Mouse (Mus musculus): ENCODE data around the gene Usf3.

The Usf3 gene

DNA sequence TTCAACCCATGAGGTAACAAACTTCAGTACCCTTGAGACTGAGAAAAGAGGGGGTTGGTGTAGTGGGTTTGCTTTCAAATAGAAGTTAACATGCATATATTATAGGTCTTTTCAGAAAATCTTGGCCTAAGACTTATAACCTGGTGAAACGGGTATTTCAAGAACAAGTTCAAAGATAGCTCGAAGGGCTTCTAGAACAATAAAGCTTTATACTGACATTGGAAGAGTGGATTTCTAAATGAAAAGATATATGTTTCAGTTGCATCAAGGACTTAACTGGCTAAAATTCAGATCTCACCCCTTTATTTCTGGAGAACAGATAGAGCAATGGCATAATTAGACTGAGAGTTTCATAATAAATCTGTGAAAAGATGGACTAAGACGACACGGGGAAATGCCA lies 4.1 kb upstream of the Usf3 start:
- in situ Hi-C loops (cut with MboI; ENCODE audit: unreplicated experiment in 2 of 2), result no loop called here

DNA sequence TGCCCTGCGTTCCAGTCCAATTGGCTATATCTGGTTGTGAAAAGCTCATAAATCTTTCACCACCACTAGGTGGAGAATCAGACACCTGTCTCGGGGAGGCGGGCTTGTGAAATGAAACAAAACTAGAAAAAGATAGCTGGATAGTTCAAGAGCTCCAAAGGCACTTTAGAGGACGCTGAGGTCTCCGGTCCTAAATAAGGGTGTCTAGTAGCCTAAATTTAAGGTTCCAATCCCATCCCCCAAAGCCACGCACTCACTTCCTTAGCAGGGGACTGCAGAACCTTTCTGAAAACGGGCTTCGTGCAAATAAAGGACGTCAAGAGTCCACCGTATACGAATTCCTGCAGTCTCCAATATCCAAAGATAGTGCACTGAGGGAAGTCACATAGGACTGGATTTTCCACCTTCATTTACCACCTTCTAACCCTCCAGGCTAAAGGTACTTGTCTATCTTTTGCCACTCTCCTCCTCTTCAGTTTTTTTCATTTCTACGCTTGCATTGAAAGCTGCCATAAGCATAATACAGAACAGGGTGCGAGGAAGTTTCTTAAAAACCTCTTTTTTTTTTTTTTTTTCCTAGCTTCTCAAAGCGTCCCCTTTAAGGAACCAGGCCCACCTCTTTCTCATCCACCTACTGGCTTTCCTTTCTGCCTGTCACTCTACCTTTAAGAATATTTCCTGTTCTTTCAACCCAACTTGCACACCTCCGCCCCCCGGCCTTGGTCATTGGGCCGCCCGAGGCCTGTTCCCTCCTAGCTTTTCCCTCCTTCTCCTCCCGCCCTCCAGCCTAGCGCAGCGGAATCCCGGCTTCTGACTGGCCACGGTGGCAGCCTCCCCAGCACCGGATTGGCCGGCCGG lies 520 bp upstream of the Usf3 start:
- in situ Hi-C loops (cut with MboI; ENCODE audit: unreplicated experiment in 2 of 2), result no loop called here

DNA sequence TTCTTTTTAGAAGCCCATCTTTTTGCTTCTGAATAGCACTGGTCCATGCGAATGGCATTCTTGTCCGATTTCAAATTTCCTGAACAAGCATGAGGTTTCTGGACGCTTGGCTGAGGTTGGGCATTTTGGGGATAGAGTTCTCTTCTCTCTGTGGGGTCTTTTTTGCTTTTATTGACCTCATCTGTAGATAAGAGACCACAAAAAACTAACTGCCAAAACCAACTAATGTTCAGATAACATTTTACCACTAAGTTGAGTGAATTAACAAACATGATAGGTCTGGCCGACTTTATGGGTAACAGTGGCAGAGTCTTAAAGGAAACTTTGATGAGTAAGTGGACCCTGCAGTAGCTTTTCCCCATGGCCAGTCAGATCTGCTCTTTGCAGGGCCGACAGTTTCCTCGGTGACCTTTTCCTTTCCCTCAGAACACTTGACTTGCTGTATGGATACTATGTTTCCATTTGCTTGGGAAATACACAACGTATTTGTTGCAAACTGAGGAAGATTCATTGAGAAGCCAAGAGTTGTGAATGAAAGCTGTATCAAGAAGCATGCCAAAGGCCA lies 1.0 kb downstream of the Usf3 start:
- in situ Hi-C loops (cut with MboI; ENCODE audit: unreplicated experiment in 2 of 2), result no loop called here

DNA sequence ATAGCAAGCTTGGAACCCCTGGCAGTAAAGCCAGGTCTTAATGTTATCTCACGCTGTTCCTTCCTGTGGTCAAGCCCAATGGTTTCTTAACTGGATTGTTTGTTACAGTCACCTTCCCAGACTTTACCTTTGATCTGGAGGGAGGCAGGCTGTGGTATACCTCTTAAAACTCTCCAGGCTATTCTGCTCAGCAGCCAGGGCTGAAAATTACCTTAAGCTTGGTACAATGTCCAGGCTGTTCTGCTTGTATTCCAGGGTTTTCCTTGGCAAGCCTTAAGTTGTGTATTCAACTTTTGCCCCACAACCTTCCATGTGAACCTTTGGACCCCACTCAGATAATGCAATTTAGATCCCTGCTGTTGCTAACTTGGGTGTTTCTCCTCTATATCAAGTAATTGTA lies 2.0 kb downstream of the Usf3 start:
- in situ Hi-C loops (cut with MboI; ENCODE audit: unreplicated experiment in 2 of 2), result no loop called here

DNA sequence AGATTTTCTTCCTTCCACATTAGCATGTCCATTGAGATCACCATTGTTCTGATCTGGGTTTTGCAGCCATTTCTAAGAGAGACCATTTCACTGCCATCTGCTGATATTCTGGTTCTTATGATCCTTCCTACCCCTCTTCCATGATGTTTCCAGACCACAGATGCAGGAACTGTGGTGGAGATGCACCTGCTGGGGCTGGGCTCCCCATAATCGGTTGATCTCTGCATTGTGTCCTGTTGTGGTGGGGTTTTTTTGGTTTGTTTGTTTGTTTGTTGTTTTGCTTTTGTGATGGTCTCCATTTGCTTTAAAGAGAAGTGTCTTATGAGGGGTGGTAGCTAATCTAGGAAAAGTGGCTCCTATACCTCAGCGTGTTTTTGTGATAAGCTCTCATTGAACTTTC lies 3.5 kb downstream of the Usf3 start:
- in situ Hi-C loops (cut with MboI; ENCODE audit: unreplicated experiment in 2 of 2), result no loop called here

DNA sequence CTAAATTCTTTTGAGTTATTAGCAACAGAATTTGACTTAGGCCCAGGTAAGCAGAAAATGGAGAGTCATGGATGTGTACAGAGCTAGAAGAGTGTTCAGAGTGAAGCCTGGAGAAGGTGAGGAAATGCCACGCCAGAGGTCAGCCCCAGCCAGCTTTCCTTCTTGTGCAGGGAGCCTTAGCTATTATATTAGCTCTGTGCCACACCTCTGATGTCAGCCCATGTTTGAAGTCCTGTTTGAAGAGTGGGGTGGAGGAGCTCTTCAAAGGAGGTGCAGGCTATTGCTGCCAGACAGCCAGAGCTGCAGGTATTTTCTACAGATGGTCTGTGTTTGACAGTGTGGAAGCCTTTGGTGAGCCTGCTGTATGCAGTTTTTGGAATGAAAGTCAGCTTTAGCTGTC lies 5.5 kb downstream of the Usf3 start:
- in situ Hi-C loops (cut with MboI; ENCODE audit: unreplicated experiment in 2 of 2), result no loop called here

DNA sequence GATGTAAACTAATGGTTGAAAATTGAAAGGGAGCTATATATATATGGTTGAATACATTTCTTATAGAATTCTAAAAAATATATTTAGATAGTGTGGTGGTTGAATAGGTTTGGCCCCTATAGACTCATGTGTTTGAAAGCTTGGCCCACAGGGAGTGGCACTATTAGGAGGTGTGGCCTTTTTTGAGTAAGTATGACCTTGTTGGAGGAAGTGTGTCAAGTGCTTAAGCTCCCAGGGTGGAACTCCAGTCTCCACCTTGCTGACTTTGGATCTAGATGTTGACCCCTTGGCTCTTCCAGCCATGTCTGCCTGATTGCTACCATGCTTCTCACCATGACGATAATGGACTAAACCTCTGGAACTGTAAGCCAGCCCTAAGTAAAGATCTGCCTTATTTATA lies 9.6 kb downstream of the Usf3 start:
- in situ Hi-C loops (cut with MboI; ENCODE audit: unreplicated experiment in 2 of 2), result no loop called here

DNA sequence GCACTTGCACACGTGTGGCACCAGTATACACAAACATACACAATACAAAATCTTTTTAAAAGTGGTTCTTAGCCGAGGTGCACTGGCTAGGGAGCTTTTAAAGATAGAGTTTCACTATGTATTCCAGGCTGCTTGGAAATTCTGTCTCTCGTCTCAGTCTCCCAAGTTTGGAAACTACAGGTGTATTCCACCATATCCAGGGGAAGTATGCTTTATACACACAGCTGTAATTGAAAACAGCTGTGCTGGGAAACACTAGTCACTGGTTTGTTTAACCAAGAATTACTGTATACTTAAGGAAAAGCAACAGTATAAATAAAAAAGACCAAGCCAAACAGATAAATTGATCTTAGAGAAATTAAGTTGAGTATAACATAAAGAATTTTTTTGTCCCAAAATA lies 11.7 kb downstream of the Usf3 start:
- in situ Hi-C loops (cut with MboI; ENCODE audit: unreplicated experiment in 2 of 2), result no loop called here

DNA sequence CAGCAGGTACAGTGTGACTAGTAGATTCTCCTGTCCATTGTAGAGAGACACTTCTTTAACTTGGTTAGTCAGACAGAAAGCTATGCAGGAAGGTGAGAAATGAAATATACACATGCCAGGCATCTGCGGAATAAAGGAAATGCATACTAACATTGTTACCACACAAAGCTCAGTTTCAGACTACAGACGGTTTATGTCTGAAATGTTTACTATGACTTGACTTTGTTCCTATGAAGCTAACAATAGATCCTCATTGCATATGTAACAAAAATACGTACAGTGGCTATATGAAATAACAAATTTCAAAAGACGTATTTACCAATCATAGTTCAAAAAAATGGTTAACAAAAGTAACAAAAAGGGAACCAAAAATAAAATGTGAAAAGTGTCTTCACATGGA lies 14.1 kb downstream of the Usf3 start:
- in situ Hi-C loops (cut with MboI; ENCODE audit: unreplicated experiment in 2 of 2), result no loop called here

DNA sequence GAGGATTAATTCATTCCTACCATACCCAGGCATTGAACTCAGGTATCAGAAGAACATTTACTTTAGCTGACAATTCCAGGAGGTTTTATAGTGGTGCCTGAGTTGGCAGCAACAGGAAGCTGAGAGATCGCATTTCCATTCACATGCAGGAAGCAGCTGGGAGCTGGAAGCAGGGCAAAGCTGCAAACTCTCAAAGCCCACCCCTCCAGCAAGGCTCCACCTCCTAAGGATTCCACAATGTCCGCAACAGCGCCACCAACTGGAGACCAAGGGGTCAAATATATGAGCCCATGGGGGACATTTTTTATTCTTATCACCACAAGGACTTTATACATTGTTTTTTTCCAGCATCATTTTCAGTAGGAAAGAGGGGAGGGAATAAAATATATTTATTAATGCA lies 15.7 kb downstream of the Usf3 start:
- in situ Hi-C loops (cut with MboI; ENCODE audit: unreplicated experiment in 2 of 2), result no loop called here

DNA sequence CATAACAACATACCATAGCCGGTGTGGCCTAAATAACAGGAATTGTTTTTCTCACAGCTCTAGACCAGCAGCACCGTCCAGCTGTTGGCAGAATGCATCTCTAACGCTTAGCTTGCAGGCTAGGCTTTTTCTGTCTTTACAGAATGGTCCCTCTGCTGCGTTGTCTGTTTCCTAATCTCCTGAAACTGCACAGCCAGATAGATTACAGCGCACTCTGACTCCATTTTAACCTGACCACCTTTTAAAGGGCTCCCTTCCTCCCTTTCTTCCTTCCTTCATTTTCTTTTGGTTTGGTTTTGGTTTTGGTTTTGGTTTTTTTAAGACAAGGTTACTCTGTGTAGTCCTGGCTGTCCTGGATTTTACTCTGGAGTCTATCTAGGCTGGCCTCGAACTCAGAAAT lies 17.0 kb downstream of the Usf3 start:
- in situ Hi-C loops (cut with MboI; ENCODE audit: unreplicated experiment in 2 of 2), result no loop called here

DNA sequence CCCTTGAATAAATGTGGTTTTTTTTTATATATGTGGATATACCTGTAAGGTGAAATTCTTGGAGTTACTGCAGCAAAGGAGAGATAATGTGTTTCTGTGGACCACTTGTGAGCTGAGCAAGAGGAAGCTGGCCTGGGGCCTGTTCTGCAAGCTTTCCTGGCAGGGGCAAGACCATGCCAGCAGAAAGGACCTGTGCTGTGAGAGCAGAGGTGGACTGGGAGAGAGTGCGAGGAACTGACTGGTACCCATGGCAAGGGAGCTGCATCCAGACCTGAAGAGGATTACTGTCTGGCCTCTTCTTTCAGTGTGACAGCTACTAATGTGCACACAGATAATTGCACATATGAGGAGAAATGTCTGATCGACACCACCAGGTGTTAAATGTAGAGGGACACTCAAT lies 17.9 kb downstream of the Usf3 start:
- in situ Hi-C loops (cut with MboI; ENCODE audit: unreplicated experiment in 2 of 2), result no loop called here

DNA sequence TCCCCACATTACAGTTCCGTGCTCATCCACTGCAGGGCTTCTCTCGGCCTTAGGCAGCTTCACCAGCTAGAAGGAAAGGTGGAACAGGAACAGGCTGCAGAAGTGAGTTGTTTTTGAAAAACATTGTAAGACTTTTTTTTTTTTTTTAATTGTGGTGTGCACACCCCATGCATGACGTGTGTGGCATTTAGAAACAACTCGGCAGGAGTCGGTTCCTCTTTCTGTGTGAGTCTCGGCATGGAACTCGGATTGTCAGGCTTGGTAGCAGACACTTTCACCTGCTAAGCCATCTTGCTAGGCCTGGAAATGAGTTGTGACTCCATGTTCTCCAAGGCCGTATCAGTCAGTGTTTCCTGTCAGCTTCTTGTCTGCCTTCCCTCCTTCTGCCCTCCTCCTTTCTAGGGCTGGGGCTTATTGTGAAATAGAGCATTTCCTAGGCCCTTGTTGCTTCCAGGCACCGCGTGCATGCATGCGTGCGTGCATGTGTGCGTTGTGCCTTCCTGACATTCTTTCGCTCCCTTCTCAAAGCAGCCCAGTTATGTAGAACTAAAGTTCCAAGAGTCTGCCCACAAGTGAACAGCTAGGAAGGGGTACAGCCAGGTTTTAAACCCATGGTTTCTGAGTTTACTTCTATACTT lies 26.1 kb downstream of the Usf3 start:
- in situ Hi-C loops (cut with MboI; ENCODE audit: unreplicated experiment in 2 of 2), result no loop called here

DNA sequence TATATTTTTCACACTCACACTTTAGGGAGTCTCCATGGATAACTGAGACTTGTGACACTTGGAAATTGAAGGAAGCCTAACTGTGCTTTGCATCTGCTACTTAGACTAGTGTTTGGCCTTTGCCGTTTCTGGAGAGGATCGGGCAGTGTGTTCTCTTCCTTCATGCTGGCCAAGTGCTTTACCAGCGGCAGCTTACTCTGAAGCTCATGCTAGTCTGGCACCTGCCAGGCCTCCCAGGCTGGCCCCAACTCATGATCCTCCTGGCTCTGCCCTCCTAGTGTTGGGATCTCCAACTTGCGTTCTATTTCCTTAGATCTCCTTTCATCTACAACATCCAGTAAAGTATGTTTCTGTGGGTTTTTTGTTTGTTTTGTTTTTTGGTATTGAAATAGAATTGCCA lies 27.1 kb downstream of the Usf3 start:
- in situ Hi-C loops (cut with MboI; ENCODE audit: unreplicated experiment in 2 of 2), result no loop called here

DNA sequence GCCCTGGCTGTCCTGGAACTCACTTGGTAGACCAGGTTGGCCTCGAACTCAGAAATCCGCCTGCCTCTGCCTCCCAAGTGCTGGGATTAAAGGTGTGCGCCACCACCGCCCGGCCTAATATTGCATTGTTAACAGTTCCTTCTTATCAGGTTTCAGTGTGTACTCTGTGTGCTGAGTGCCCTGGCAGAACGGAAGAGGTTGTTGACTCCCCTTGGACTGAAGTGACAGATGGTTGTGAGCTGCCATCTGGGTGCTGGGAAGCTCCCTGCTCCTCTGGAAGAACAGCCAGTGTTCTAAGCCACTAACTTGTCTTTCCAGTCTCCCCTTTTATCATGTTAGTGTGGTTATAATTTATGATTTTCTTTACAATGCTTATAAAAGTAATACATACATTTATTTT lies 31.3 kb downstream of the Usf3 start:
- in situ Hi-C loops (cut with MboI; ENCODE audit: unreplicated experiment in 2 of 2), result no loop called here

DNA sequence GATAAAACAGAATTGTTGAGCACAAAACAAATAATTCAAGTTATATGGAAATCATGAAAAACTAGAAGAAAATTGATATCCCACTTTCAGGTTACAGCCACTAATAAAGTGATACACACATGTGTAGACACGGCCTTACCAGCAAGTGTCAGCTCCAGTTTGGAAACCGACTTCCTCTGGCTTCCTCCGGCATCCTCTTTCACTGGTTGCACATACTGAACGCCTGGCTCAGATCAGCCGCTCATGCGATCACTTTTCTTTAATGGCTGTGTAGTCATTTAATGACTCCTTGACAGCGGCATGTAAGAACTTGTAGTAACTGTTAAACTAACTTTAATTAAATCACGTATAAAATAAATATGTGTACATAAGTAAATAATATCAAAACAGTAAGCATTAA lies 32.9 kb downstream of the Usf3 start:
- in situ Hi-C loops (cut with MboI; ENCODE audit: unreplicated experiment in 2 of 2), result no loop called here

DNA sequence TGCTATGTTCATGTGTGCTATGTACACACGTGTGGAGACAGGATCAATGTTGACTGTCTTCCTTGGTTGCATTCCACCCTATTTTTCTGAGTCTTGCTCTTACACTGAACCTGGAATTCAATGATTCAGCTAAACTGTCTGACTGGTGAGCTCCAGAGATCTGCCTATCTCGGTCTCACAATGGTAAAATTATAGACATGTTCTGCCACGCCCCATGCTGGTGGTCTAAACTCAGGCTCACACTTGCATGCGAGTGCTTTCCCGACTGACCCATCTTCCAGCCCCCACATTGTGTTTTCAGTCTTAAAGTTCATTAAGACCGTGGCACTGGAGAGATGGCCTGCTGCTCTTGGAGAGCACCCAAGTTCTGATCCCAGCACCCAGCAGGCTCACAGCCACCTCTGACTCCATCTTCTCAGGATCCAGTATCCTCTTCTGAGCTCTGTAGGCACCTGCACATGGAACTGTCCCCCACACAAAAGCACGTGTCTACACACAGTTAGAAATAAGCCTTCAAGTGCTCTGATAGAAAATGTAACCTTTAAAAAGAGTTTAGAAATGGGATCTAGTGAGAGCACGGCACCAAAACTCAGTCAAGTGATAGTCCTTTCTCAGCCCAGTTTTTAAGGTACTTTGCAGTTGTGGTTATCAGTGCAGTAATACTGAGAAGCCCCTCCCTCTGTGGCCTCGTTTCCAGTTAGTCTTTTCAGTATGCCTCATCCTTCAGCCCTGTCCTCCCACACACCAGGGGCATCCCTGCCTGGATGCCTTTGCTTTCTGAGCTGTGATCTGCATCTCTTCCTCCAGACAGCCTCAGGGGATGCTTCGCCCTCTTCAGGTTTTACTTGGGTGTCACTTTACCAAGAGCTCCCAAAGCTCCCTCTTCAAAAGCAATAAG lies 37.4 kb downstream of the Usf3 start:
- in situ Hi-C loops (cut with MboI; ENCODE audit: unreplicated experiment in 2 of 2), result no loop called here

DNA sequence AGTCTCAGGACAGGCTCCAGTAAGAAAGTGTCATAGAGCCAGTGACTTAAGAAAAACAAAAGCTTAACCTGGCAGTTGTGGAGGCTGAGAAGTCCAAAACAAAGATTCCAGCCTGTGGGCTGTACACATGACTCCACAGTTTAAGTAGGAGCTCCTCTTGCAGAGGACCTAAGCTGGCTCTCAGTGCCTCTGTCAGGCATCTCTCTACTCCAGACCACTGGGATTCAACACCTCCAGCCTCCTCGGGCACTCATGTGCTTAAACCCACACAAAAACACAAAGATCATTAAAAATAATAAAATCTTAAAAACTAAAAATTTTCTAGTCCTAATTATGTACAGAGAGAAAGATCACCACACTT lies 38.0 kb downstream of the Usf3 start:
- in situ Hi-C loops (cut with MboI; ENCODE audit: unreplicated experiment in 2 of 2), result no loop called here

DNA sequence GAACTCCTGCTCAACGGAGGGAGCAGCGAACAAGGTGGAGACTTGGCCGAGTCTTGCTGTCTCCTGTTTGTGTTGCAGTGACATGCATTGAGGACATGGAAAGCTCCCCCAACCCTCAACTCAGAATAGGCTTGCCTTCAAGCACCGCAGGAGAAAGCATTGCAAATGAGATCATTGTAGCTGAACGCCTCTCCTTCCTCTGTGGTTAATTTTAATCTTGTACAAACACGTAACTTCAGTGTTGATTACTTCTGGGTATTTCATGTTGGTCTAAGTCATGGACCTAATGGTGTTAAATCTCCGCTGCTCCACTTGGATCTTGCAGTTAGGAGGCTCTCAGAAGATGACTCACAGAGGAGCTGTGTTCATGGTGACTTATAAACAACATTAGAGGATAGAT lies 39.7 kb downstream of the Usf3 start:
- in situ Hi-C loops (cut with MboI; ENCODE audit: unreplicated experiment in 2 of 2), result no loop called here

DNA sequence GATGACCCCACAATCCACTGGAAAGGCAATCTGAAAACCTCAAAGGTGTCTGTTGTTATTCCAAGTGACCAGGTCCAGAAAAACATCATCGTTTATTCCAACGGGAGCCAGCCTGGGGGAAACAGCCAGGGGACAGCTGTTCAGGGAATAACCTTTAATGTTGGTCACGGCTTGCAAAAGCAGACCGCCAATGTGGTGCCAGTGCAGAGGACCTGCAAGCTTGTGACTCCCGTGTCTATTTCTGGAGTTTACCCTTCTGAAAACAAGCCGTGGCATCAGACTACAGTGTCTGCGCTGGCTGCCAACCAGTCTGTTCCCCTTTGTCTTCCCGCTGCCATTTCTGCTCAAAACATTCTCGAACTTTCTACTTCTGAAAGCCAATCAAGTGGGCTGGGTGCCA lies 42.5 kb downstream of the Usf3 start:
- in situ Hi-C loops (cut with MboI; ENCODE audit: unreplicated experiment in 2 of 2), result no loop called here

DNA sequence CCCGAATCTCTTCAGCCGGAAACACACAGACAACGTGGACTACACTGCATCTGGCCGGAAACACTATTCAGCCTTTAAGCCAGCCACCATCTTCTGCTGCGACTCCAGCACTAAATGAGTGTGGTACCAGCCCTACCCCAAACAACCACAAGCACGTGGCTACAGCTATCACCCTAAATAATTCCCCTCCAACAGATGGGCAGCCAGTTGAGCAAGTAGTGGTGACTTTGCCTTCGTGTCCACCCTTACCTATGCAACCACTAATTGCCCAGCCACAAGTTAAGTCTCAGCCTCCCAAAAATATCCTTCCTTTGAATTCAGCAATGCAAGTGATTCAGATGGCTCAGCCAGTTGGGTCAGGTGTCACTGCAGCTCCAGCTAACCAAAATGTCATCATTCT lies 43.4 kb downstream of the Usf3 start:
- in situ Hi-C loops (cut with MboI; ENCODE audit: unreplicated experiment in 2 of 2), result no loop called here

Data from v-Abl transformed pro-B cells (cell line).